8 mouse cellular contexts compared by ENCODE assay signal in the genomic region with DNA sequence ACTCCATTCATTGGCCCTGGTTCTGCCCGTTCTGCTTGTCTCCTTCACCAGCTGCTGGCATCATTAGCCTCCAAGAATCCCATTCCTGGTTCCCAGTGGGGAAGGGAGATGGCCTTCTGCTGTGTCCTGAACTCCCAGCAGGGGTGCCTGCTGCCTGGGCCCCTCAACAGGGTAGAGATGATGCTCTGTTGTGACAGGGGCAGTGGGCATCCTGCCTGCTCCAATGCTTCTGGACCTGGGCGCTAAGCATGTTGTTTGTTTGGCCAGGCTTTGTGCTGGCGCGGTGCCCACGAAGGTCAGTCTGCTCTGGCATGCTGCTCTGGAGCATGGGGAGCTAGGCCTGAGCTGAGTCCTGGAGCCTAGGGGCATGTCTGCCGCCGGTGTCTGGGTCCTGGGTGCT. TPM values are rescaled to one million over a fixed set of nuclear protein-coding genes. Genes with fewer than 3 reads are reported as not detected.
A peak's percentile ranks its signal among the peaks of the same experiment; 100 is the strongest.
DNase-seq lines count a peak whose midpoint lies in the region; ATAC-seq and TF ChIP-seq lines count a peak whose summit lies in the region.
"Had no signal": no experiment of that assay in that cellular context is flagged by ENCODE, and none has a peak within 500 bp of the region (broad histone marks: within the 10 kb centered on the region; RNA-seq: fewer than 3 reads in every experiment).

No protein-coding gene starts in this region.

- no peak for TF ChIP-seq POLR2A in embryonic fibroblast, embryonic 13.5 days (IDR thresholded peaks at IDR 0.05; ENCODE audit: low read depth, low read length)

- DNase-seq in NIH3T3 (ENCODE audit: low read depth) = peak; percentile 61
- peak; percentile 51 for DNase-seq in lung, postnatal 0 days (ENCODE audit: low spot score)
- DNase-seq in layer of hippocampus, postnatal 14 days (ENCODE audit: low spot score in 2 of 2) = no peak
- DNase-seq in embryo, embryonic 10 days (ENCODE audit: low spot score) = no peak

- 68% methylated on average over 7 of the region's 7 CpGs for WGBS in intestine, embryonic 16.5 days
- WGBS in lung, postnatal 0 days = 30% methylated on average over 7 of the region's 7 CpGs

- TF ChIP-seq CTCF in C2C12 (IDR thresholded peaks at IDR 0.05; ENCODE audit: control insufficient read depth, insufficient read depth, insufficient read length) = no peak
- no peak for TF ChIP-seq CTCF in embryonic fibroblast, embryonic 13.5 days (IDR thresholded peaks at IDR 0.05; ENCODE audit: borderline replicate concordance, insufficient read depth, low read length)
- peak; percentile 3; the same call in 1 of the 2 replicates for TF ChIP-seq CTCF in lung, postnatal 0 days (IDR thresholded peaks at IDR 0.05)

- H3K36me3 ChIP-seq in C2C12 (ENCODE audit: control insufficient read depth, insufficient read depth) = peaks cover 10% of the 10 kb centered on the region
- H3K36me3 ChIP-seq in intestine, embryonic 16.5 days (ENCODE audit: control insufficient read depth, insufficient read depth, low read length) = no peaks in the 10 kb centered on the region
- no peaks in the 10 kb centered on the region for H3K36me3 ChIP-seq in lung, postnatal 0 days (ENCODE audit: insufficient read depth, low read length)

- H3K4me1 ChIP-seq in embryonic fibroblast, embryonic 13.5 days (ENCODE audit: control insufficient read depth, insufficient read depth, low read length) = peaks cover 53% of the 10 kb centered on the region
- peaks cover 87% of the 10 kb centered on the region for H3K4me1 ChIP-seq in intestine, embryonic 16.5 days (ENCODE audit: control insufficient read depth, insufficient read depth, low read length)
- peaks cover 74% of the 10 kb centered on the region for H3K4me1 ChIP-seq in lung, postnatal 0 days (ENCODE audit: insufficient read depth, low read depth, low read length)

- H3K4me2 ChIP-seq in intestine, embryonic 16.5 days (ENCODE audit: low read depth, low read length) = no peak overlapping the region
- H3K4me2 ChIP-seq in lung, postnatal 0 days (replicated peaks; ENCODE audit: low read depth, low read length) = no peak overlapping the region

- TF ChIP-seq EP300 in lung, postnatal 0 days (IDR thresholded peaks at IDR 0.05) = no peak

- peaks cover 82% of the 10 kb centered on the region for H3K79me3 ChIP-seq in C2C12 (ENCODE audit: low read depth)

- H3K9me3 ChIP-seq in intestine, embryonic 16.5 days (ENCODE audit: control insufficient read depth, low read length) = no peaks in the 10 kb centered on the region
- no peaks in the 10 kb centered on the region for H3K9me3 ChIP-seq in lung, postnatal 0 days (ENCODE audit: low read length)

- no peak overlapping the region for H3K9ac ChIP-seq in intestine, embryonic 16.5 days (ENCODE audit: low read depth, low read length)
- no peak overlapping the region for H3K9ac ChIP-seq in lung, postnatal 0 days (replicated peaks; ENCODE audit: low read depth)

- H3ac ChIP-seq in C2C12 (ENCODE audit: control insufficient read depth, insufficient read length, low read depth) = peak overlapping the region; percentile 3

- H3K4me3 ChIP-seq in C2C12 (ENCODE audit: insufficient read depth, poor library complexity, severe bottlenecking) = no peak overlapping the region
- no peak overlapping the region for H3K4me3 ChIP-seq in embryonic fibroblast, embryonic 13.5 days (ENCODE audit: insufficient read depth, low read length)
- H3K4me3 ChIP-seq in intestine, embryonic 16.5 days (ENCODE audit: low read length) = no peak overlapping the region
- no peak overlapping the region for H3K4me3 ChIP-seq in lung, postnatal 0 days (ENCODE audit: low read depth, low read length)

- H3K79me2 ChIP-seq in C2C12 (ENCODE audit: control insufficient read depth, insufficient read depth) = peaks cover 98% of the 10 kb centered on the region

- H3K27ac ChIP-seq in embryonic fibroblast, embryonic 13.5 days (ENCODE audit: insufficient read depth, low read length) = peak overlapping the region; percentile 99; the same call in 1 of the 2 replicates
- peak overlapping the region; percentile 93 for H3K27ac ChIP-seq in intestine, embryonic 16.5 days (ENCODE audit: low read length)
- H3K27ac ChIP-seq in lung, postnatal 0 days (ENCODE audit: low read length) = peak overlapping the region; percentile 52

- H3K27me3 ChIP-seq in C2C12 (ENCODE audit: control insufficient read depth, insufficient read depth, insufficient read length) = no peaks in the 10 kb centered on the region
- no peaks in the 10 kb centered on the region for H3K27me3 ChIP-seq in intestine, embryonic 16.5 days (replicated peaks; ENCODE audit: control insufficient read depth, insufficient read depth, low read length)
- H3K27me3 ChIP-seq in lung, postnatal 0 days (replicated peaks; ENCODE audit: insufficient read depth, low read length) = no peaks in the 10 kb centered on the region

- ATAC-seq in intestine, embryonic 16.5 days = no peak
- ATAC-seq in lung, postnatal 0 days = 0 out of 2 replicates have a peak, but pooled peaks have one; percentile 5

TF ChIP-seq in C2C12, 6 proteins besides CTCF, POLR2A, EP300 and RAD21:
- no peak for TF ChIP-seq USF1 (IDR thresholded peaks at IDR 0.05; ENCODE audit: low read depth)
- TF ChIP-seq MYOG (IDR thresholded peaks at IDR 0.05; ENCODE audit: control insufficient read depth, extremely low read depth, insufficient read length) = no peak
- no peak for TF ChIP-seq MYOD1 (IDR thresholded peaks at IDR 0.05; ENCODE audit: control insufficient read depth, insufficient read length, low read depth)
- TF ChIP-seq MAX (IDR thresholded peaks at IDR 0.05) = no peak
- TF ChIP-seq FOSL1 (IDR thresholded peaks at IDR 0.05; ENCODE audit: insufficient read depth, low read length, poor library complexity, severe bottlenecking) = no peak
- TF ChIP-seq CEBPB (IDR thresholded peaks at IDR 0.05; ENCODE audit: low read depth) = no peak

RNA-seq across cellular contexts. Expression of a gene that starts 16.0 kb away (rescaled TPM):
- polyA plus RNA-seq in C2C12 (2012; fragmentation: generic; extraction: Trizol) = 108 TPM
- 271 and 368 TPM in 2 replicates for polyA plus RNA-seq in embryonic fibroblast, embryonic 13.5 days (2011; ENCODE audit: insufficient read length, low read depth, missing spikeins)
- 24.5 TPM in 2 replicates for polyA plus RNA-seq in intestine, embryonic 16.5 days (2015; fragmentation: Nextera tagmentation; extraction: Ambion mirVana)
- polyA plus RNA-seq in lung, postnatal 0 days (2015; fragmentation: Nextera tagmentation; extraction: Ambion mirVana) = 20.2 and 25.3 TPM in 2 replicates
- 10 to 100 TPM; 11.5 to 17.9 TPM for total RNA-seq in layer of hippocampus, postnatal 14 days (2021)

RNA-seq across cellular contexts. Expression of a gene that starts 31.5 kb away (rescaled TPM):
- 0.06 TPM for polyA plus RNA-seq in C2C12 (2012; fragmentation: generic; extraction: Trizol)
- polyA plus RNA-seq in embryonic fibroblast, embryonic 13.5 days (2011; ENCODE audit: insufficient read length, low read depth, missing spikeins) = not detected in 2 replicates
- polyA plus RNA-seq in intestine, embryonic 16.5 days (2015; fragmentation: Nextera tagmentation; extraction: Ambion mirVana) = not detected in 2 replicates
- polyA plus RNA-seq in lung, postnatal 0 days (2015; fragmentation: Nextera tagmentation; extraction: Ambion mirVana) = not detected in 2 replicates
- not detected for total RNA-seq in layer of hippocampus, postnatal 14 days (2021)
- polyA plus RNA-seq: spleen, adult 2 months had no signal

RNA-seq across cellular contexts. Expression of a gene that starts 54.2 kb away (rescaled TPM):
- not detected for polyA plus RNA-seq in C2C12 (2012; fragmentation: generic; extraction: Trizol)
- polyA plus RNA-seq in embryonic fibroblast, embryonic 13.5 days (2011; ENCODE audit: insufficient read length, low read depth, missing spikeins) = not detected in 2 replicates
- 237 and 402 TPM in 2 replicates for polyA plus RNA-seq in intestine, embryonic 16.5 days (2015; fragmentation: Nextera tagmentation; extraction: Ambion mirVana)
- polyA plus RNA-seq in lung, postnatal 0 days (2015; fragmentation: Nextera tagmentation; extraction: Ambion mirVana) = not detected in 2 replicates
- total RNA-seq in layer of hippocampus, postnatal 14 days (2021) = not detected

Comparison
In these comparisons a context has a peak if more than half of its experiments do, and no peak if none do; other contexts are left out.
1. DNase-seq: peak in NIH3T3 (single experiment) and lung, postnatal 0 days (single experiment); none in layer of hippocampus, postnatal 14 days (0 of 2) and embryo, embryonic 10 days (single experiment).
2. RNA of a gene that starts 54.2 kb away (polyA plus RNA-seq): 237 to 402 TPM in intestine, embryonic 16.5 days; not detected in lung, postnatal 0 days, not detected in C2C12 (single experiment) and not detected in embryonic fibroblast, embryonic 13.5 days; every median in the first group is over 100 times any median in the second.
3. Peak in every context shown above with its lines, with median percentiles within 50 percentile points of each other: H3K27ac ChIP-seq.